Mouse (Mus musculus): ENCODE measurements around the gene Arfip1. TPM values are rescaled to one million over a fixed set of nuclear protein-coding genes. Genes with fewer than 3 reads are reported as not detected.

Arfip1 gene
- polyA plus RNA-seq, 1 experiment from 2014 or later: 58.2 TPM

DNA sequence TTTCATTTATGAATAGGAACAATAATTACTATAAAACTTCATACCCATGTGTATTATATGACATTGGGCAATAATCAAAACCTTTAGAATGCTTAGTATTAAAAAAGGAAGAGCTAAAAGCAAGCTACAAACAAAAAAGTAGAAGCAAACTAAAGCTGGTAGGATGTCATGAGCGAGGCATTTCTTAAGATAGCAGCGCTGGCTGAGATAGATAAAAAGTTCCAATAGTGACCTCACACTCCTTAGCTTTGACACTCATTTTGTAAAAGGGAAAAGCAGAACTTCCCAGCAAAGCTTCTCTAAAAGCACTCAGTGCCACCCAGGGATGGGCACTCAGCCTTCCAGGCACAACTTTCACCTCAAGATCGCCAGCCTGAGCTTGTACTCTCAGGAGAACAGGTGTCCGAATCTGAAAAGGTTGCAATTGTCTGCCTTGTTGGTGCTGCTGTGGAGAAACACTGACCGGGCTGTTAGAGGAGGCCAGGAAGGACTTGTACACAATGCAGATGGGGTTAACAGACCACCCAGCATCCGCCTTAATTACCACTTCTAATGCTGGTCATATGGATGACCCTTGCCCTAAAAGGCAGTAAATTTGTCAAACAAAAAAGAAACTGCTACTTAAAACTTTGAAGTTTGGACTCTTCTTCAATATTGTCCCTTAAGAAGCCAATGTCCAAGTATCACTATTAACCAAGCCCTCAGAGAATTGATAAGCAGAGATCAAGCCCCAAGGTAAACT, 69.5 kb downstream of the Arfip1 start:
- DNase-seq: no peak
- Histone ChIP-seq H3K4me3 (ENCODE audit: low read depth, low read length) (no peak overlapping the region), H3K4me2 (no peak overlapping the region), H3K9ac (no peak overlapping the region), H3K9me3 (ENCODE audit: low read depth, low read length) (no peaks in the 10 kb centered on the region), H3K27ac (ENCODE audit: low read depth) (no peak overlapping the region), H3K27me3 (ENCODE audit: insufficient read depth, low read length) (no peaks in the 10 kb centered on the region), H3K4me1 (ENCODE audit: insufficient read depth) (no peaks in the 10 kb centered on the region), H3K36me3 (ENCODE audit: insufficient read depth) (peaks cover 10% of the 10 kb centered on the region; the same call in 1 of the 2 replicates)
- no peak for ATAC-seq (ENCODE audit: insufficient read depth)
- no peak for TF ChIP-seq CTCF (IDR thresholded peaks at IDR 0.05; ENCODE audit: low read depth)
- WGBS: 69% methylated on average over 6 of the region's 6 CpGs

GRCm38 (mm10) chr3:84505193-84505592, 77.2 kb downstream of the Arfip1 start:
- Histone ChIP-seq H3K4me3 (ENCODE audit: low read depth, low read length) (no peak overlapping the region), H3K9ac (no peak overlapping the region), H3K4me1 (ENCODE audit: insufficient read depth) (no peaks in the 10 kb centered on the region), H3K27me3 (ENCODE audit: insufficient read depth, low read length) (no peaks in the 10 kb centered on the region), H3K27ac (ENCODE audit: low read depth) (no peak overlapping the region), H3K9me3 (ENCODE audit: low read depth, low read length) (no peaks in the 10 kb centered on the region), H3K4me2 (no peak overlapping the region), H3K36me3 (ENCODE audit: insufficient read depth) (peaks cover 7% of the 10 kb centered on the region; the same call in 1 of the 2 replicates)
- no peak for TF ChIP-seq CTCF (IDR thresholded peaks at IDR 0.05; ENCODE audit: low read depth)
- ATAC-seq (ENCODE audit: insufficient read depth) (no peak), DNase-seq (no peak)
- 79% methylated on average over 4 of the region's 4 CpGs for WGBS

DNA sequence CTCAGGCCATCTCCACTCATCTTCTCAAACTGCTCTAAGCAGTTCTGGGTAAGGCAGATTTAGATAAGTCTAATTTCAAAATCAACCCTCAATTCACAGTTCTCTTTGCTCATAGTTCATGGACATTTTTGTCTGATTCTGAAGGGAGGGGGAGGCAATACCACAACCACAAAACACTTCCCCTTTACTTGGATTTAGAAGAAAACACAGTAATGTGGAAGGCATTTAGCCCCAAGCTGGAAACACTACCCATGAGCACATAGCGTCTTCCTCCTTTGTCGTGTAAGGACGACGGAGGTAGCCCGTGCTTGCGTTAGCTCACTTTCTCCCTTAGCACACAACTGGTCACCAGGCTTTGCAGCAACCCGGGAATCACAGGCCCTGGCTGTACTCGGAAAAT, 78.1 kb downstream of the Arfip1 start:
- Histone ChIP-seq H3K4me2 (no peak overlapping the region), H3K9me3 (ENCODE audit: low read depth, low read length) (no peaks in the 10 kb centered on the region), H3K4me3 (ENCODE audit: low read depth, low read length) (no peak overlapping the region), H3K27me3 (ENCODE audit: insufficient read depth, low read length) (no peaks in the 10 kb centered on the region), H3K27ac (ENCODE audit: low read depth) (no peak overlapping the region), H3K9ac (no peak overlapping the region), H3K36me3 (ENCODE audit: insufficient read depth) (0 out of 2 replicates have a peak, but pooled peaks cover 3% of the 10 kb centered on the region), H3K4me1 (ENCODE audit: insufficient read depth) (no peaks in the 10 kb centered on the region)
- TF ChIP-seq CTCF (IDR thresholded peaks at IDR 0.05; ENCODE audit: low read depth): no peak
- DNase-seq: no peak
- no peak for ATAC-seq (ENCODE audit: insufficient read depth)
- WGBS: 89% methylated on average over 8 of the region's 8 CpGs

DNA sequence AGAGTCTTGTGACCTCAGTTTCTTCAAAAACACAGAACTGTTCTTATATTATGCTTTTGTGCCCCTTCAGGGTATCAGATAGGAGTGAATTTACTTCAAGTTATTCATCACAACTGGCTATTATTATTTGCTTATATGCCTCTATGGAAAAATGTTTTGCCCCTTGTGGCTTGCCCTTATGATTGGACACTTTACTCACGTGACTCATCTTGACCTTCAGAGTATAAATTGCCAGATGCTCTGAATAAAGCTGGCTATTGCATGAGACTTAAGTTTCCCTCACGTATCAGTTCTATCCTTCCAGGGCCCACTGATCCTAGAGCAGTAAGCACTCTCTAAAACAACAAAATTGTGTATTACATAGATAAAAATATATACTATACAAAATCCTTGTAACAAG, 80.3 kb downstream of the Arfip1 start:
- no peak for TF ChIP-seq CTCF (IDR thresholded peaks at IDR 0.05; ENCODE audit: low read depth)
- Histone ChIP-seq H3K9ac (no peak overlapping the region), H3K27ac (ENCODE audit: low read depth) (no peak overlapping the region), H3K4me3 (ENCODE audit: low read depth, low read length) (no peak overlapping the region), H3K27me3 (ENCODE audit: insufficient read depth, low read length) (no peaks in the 10 kb centered on the region), H3K36me3 (ENCODE audit: insufficient read depth) (peaks cover 5% of the 10 kb centered on the region; the same call in 1 of the 2 replicates), H3K4me1 (ENCODE audit: insufficient read depth) (no peaks in the 10 kb centered on the region), H3K4me2 (no peak overlapping the region), H3K9me3 (ENCODE audit: low read depth, low read length) (no peaks in the 10 kb centered on the region)
- WGBS: 77% methylated on average over 2 of the region's 2 CpGs
- ATAC-seq (ENCODE audit: insufficient read depth) (no peak), DNase-seq (no peak)

DNA sequence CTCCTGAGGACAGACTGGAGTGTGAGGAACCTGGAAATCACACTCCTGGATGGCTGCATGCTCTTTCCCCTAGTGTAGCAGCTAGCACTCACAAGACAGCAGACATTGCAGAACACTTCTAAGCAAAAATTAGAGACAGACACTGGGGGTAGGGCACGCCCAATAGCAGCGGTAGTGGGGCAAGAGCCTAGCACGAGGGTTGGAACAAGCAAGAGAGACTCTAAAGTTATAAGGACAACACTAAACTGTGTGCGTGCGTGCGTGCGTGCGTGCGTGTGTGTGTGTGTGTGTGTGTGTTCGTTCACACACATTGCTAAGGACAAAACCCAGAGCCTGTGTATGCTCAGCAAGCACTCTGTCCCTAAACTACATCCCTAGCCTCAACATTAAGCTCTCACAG, 81.9 kb downstream of the Arfip1 start:
- ATAC-seq (ENCODE audit: insufficient read depth): no peak
- no peak for TF ChIP-seq CTCF (IDR thresholded peaks at IDR 0.05; ENCODE audit: low read depth)
- Histone ChIP-seq H3K4me3 (ENCODE audit: low read depth, low read length) (no peak overlapping the region), H3K27me3 (ENCODE audit: insufficient read depth, low read length) (no peaks in the 10 kb centered on the region), H3K9ac (no peak overlapping the region), H3K4me2 (no peak overlapping the region), H3K9me3 (ENCODE audit: low read depth, low read length) (no peaks in the 10 kb centered on the region), H3K27ac (ENCODE audit: low read depth) (no peak overlapping the region; the same call in 1 of the 2 replicates), H3K36me3 (ENCODE audit: insufficient read depth) (peaks cover 9% of the 10 kb centered on the region; the same call in 1 of the 2 replicates), H3K4me1 (ENCODE audit: insufficient read depth) (no peaks in the 10 kb centered on the region)
- DNase-seq: no peak
- WGBS: 76% methylated on average over 10 of the region's 10 CpGs

- ATAC-seq (ENCODE audit: insufficient read depth): no peak
- no peak overlapping the region for H3K27ac ChIP-seq (ENCODE audit: low read depth)
- TF ChIP-seq CTCF (IDR thresholded peaks at IDR 0.05; ENCODE audit: low read depth): no peak
- H3K4me1 ChIP-seq (ENCODE audit: insufficient read depth): no peaks in the 10 kb centered on the region
- H3K9ac ChIP-seq: no peak overlapping the region
- no peak for DNase-seq
- H3K9me3 ChIP-seq (ENCODE audit: low read depth, low read length): no peaks in the 10 kb centered on the region
- 80% methylated on average over 11 of the region's 11 CpGs for whole genome bisulfite sequencing
- H3K36me3 ChIP-seq (ENCODE audit: insufficient read depth): peaks cover 9% of the 10 kb centered on the region; the same call in 1 of the 2 replicates
- no peak overlapping the region for H3K4me2 ChIP-seq
- no peaks in the 10 kb centered on the region for H3K27me3 ChIP-seq (ENCODE audit: insufficient read depth, low read length)
- H3K4me3 ChIP-seq (ENCODE audit: low read depth, low read length): no peak overlapping the region
These were observed 84.7 kb downstream of the Arfip1 start for GRCm38 (mm10) chr3:84497718-84498117.

- H3K9me3 ChIP-seq (ENCODE audit: low read depth, low read length): no peaks in the 10 kb centered on the region
- ATAC-seq (ENCODE audit: insufficient read depth): no peak
- no peak overlapping the region for H3K9ac ChIP-seq
- H3K36me3 ChIP-seq (ENCODE audit: insufficient read depth): peaks cover 6% of the 10 kb centered on the region; the same call in 1 of the 2 replicates
- WGBS: 81% methylated on average over 8 of the region's 8 CpGs
- no peak overlapping the region for H3K27ac ChIP-seq (ENCODE audit: low read depth)
- no peaks in the 10 kb centered on the region for H3K4me1 ChIP-seq (ENCODE audit: insufficient read depth)
- H3K27me3 ChIP-seq (ENCODE audit: insufficient read depth, low read length): no peaks in the 10 kb centered on the region
- no peak overlapping the region for H3K4me2 ChIP-seq
- DNase-seq: no peak
- H3K4me3 ChIP-seq (ENCODE audit: low read depth, low read length): no peak overlapping the region
- TF ChIP-seq CTCF (IDR thresholded peaks at IDR 0.05; ENCODE audit: low read depth): no peak
These were observed 89.8 kb downstream of the Arfip1 start for GRCm38 (mm10) chr3:84492657-84493056.

All from lung, embryonic 14.5 days (tissue).